Mouse (Mus musculus) hindbrain, embryonic 16.5 days (tissue): ENCODE measurements around the gene Ptprn2. TPM values are rescaled to one million over a fixed set of nuclear protein-coding genes. Genes with fewer than 3 reads are reported as not detected.

ENCODE experiments used
- ATAC-seq: fragments of 200-750 bp; cut with Nextera tagmentation; 2 replicates; pipeline ENCODE4 v1.8.0; 2017; ENCODE audit warnings: moderate TSS enrichment, moderate library complexity
- H3K27ac ChIP-seq: fragments of 300-500 bp; sonication (generic); 2 replicates; pipeline ENCODE4 v1.5.1; 2014; ENCODE audit warnings: low read depth, mild to moderate bottlenecking, control low read depth, low read length, moderate library complexity
- H3K27me3 ChIP-seq: fragments of 300-500 bp; sonication (generic); replicated peaks from 2 replicates; pipeline ENCODE4 v1.6.1; 2014; ENCODE audit warnings: low read length; ENCODE audit not compliant: control insufficient read depth, insufficient read depth
- H3K36me3 ChIP-seq: fragments of 300-500 bp; sonication (generic); 2 replicates; pipeline ENCODE4 v1.6.1; 2014; ENCODE audit warnings: mild to moderate bottlenecking, low read length, moderate library complexity, mixed read lengths; ENCODE audit not compliant: control insufficient read depth, insufficient read depth
- H3K4me1 ChIP-seq: fragments of 300-500 bp; sonication (generic); 2 replicates; pipeline ENCODE4 v1.6.1; 2014; ENCODE audit warnings: low read depth, low read length; ENCODE audit not compliant: control insufficient read depth, insufficient read depth
- H3K4me2 ChIP-seq: fragments of 300-500 bp; sonication (generic); 2 replicates; pipeline ENCODE4 v1.6.1; 2014; ENCODE audit warnings: mild to moderate bottlenecking, low read length, control low read depth, moderate library complexity
- H3K4me3 ChIP-seq: fragments of 300-500 bp; sonication (generic); 2 replicates; pipeline ENCODE4 v1.5.1; 2014; ENCODE audit warnings: mild to moderate bottlenecking, low read length, control low read depth, moderate library complexity
- H3K9ac ChIP-seq: fragments of 300-500 bp; sonication (generic); 2 replicates; pipeline ENCODE4 v1.6.1; 2014; ENCODE audit warnings: low read depth, mild to moderate bottlenecking, control low read depth, low read length, moderate library complexity
- H3K9me3 ChIP-seq: fragments of 300-500 bp; sonication (generic); 2 replicates; pipeline ENCODE4 v1.6.1; 2014; ENCODE audit warnings: mild to moderate bottlenecking, low read length, moderate library complexity; ENCODE audit not compliant: control insufficient read depth
- WGBS: fragments of 180-500 bp; shearing (Covaris S2); extraction: QIAGEN DNeasy Blood & Tissue Kit; methylation state at CpG from one replicate; pipeline ENCODE4 v1.1.7; 2014; 5-methylcytosine and 5-hydroxymethylcytosine counted together
- polyA plus RNA-seq: library from polyadenylated mRNA; unstranded; fragments of >200 nt; fragmentation: Nextera tagmentation; extraction: Ambion mirVana; gene quantifications from 2 replicates; pipeline ENCODE4 v1.2.1, GENCODE M21; 2015

The Ptprn2 gene
- polyA plus RNA-seq, 1 experiment from 2014 or later: 11.7 TPM

DNA sequence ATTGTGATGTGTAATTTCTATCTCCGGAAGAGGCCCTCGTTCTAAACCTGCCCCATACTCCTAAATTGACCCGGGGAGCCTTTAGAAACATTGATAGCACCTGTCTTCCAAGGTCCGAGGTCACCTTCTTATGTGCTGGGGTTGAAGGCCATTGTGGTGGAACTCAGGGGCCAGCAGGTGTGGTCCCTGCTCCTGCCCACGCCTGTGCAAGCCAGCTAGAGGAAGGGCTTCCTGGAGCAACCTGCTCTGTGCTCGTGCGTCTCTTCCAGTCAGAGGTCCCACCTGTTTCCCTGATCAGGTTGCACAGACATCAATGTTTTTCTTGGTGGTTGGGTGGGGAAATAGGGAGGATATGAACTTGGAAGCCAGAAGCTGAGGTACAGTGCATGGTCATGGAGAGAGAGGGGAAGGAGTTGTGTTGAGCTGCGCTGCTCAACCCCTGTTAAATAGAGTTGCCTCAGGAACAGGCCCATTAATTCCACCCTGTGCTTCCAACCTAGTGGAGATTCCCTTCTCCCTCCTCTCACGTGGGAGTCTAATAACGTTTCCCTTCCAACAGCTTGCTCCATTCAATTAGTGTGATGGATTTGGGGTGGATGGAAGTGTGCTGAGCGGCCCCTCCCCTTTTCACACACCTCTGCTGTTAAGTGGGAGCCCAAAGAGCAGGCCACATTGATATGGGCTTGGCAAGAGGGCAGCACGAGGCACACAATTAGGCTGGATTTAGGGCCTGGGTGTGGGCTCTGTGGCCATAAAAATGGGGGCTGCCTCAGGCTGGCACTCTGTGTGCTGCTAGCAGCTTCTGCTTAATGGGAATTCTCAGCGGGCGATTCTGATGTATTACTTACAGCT, 156.0 kb downstream of the Ptprn2 start:
- ATAC-seq: peak; percentile 88
- H3K9ac ChIP-seq: no peak overlapping the region
- H3K9me3 ChIP-seq: no peaks in the 10 kb centered on the region
- H3K27ac ChIP-seq: peak overlapping the region; percentile 75
- no peak overlapping the region for H3K4me3 ChIP-seq
- no peaks in the 10 kb centered on the region; the same call in 1 of the 2 replicates for H3K27me3 ChIP-seq
- 32% methylated on average over 14 of the region's 14 CpGs for WGBS
- no peaks in the 10 kb centered on the region for H3K36me3 ChIP-seq
- peaks cover 22% of the 10 kb centered on the region for H3K4me1 ChIP-seq
- peak overlapping the region; percentile 25 for H3K4me2 ChIP-seq

DNA sequence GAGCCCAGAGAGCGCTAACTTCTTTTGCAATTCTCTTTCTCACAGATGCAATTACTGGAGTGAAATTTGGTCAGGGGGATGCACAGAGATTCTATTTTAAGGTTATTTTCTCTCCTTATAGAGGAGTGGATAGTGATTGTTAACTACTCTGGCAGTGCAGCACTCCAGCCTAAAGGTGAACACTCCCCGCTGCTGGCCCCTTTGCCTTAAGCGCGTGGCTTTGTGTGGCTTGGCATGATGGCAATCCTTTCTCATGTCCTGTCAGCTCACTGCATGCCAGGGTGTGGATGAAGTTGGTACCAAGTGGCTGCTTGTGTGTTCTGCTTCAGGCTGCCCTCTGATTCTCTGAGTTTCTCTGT, 156.7 kb downstream of the Ptprn2 start:
- H3K4me2 ChIP-seq: peak overlapping the region; percentile 25; the same call in 1 of the 2 replicates
- no peaks in the 10 kb centered on the region for H3K36me3 ChIP-seq
- peaks cover 22% of the 10 kb centered on the region for H3K4me1 ChIP-seq
- no peaks in the 10 kb centered on the region; the same call in 1 of the 2 replicates for H3K27me3 ChIP-seq
- no peaks in the 10 kb centered on the region for H3K9me3 ChIP-seq
- WGBS: 38% methylated on average over 4 of the region's 4 CpGs
- peak; percentile 48; the same call in 1 of the 2 replicates for ATAC-seq
- H3K27ac ChIP-seq: peak overlapping the region; percentile 71
- H3K9ac ChIP-seq: no peak overlapping the region
- H3K4me3 ChIP-seq: no peak overlapping the region

DNA sequence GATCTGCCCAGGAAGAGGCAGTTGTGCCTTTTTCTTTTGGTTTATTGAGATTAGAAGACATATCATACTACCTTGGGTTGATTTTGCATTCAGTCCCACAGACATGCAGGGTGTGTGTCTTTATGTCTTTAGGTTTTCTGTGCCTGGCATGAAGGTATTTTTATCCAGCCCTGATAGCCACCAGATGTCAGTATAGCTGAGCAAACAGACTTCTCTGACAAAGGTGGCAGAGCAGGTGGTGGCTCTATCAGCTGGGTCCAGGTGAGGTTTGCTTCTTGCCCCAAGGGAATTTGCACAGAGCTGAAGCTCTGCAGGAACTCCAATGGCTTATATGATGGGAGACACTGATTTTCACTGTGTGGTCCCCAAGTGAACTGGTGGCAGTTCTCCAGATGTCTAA, 161.3 kb downstream of the Ptprn2 start:
- H3K27me3 ChIP-seq: no peaks in the 10 kb centered on the region; the same call in 1 of the 2 replicates
- no peak for ATAC-seq
- H3K27ac ChIP-seq: no peak overlapping the region
- no peak overlapping the region for H3K9ac ChIP-seq
- no peak overlapping the region for H3K4me3 ChIP-seq
- H3K9me3 ChIP-seq: no peaks in the 10 kb centered on the region
- H3K36me3 ChIP-seq: no peaks in the 10 kb centered on the region
- no peak overlapping the region for H3K4me2 ChIP-seq
- peaks cover 9% of the 10 kb centered on the region for H3K4me1 ChIP-seq

DNA sequence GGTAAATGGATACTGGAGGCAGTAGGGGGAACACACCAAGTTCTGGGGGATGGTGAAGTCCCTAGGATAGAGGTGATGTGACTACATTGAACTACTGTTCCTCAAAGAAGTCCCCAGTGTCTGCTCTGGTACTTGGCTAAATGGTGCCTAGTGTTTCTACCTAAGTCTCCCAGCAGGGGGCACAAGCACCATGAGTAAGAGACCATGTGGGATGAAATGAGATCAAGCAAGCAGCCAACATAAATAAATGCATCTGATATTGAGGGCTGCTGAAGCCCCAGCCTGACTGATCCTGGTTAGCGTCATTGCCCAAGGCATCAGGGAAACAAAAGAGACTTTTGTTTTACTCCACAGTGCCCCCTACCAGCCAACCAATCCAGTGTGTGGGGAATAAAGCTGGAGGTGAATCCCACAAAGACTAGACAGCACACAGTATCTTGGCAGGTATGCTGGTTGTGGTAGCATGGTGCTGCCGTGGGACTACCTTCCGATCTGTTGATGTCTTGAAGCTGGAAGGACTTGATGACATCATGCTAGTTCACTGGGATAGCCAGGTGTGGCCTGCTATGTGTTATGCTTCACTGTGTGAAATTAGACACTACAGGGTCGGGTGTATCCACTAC, 163.2 kb downstream of the Ptprn2 start:
- WGBS: 65% methylated on average over 4 of the region's 4 CpGs
- Histone ChIP-seq H3K9me3 (no peaks in the 10 kb centered on the region), H3K4me3 (no peak overlapping the region), H3K27me3 (no peaks in the 10 kb centered on the region; the same call in 1 of the 2 replicates), H3K4me1 (no peaks in the 10 kb centered on the region), H3K9ac (no peak overlapping the region), H3K4me2 (no peak overlapping the region), H3K27ac (no peak overlapping the region), H3K36me3 (no peaks in the 10 kb centered on the region)
- peak; percentile 82 for ATAC-seq

DNA sequence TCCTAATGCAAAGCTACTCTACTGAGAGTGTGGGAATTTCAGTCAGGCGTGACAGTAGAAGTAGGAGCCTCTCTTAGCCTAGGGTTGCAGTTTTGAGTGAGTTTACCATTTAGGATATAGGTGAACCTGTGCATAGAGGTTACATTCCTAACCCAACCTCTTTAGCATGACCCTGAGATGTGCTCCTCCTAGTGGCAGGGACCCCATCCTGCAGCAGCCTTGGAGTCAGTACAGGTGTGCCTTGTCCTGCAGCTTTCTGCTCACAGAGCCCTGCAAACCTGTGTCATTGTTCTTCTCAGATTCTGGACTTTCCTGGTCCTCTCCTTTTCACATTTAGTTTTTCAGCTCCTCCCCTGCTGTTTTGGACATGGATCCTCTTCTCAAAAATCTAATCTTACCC, 168.2 kb downstream of the Ptprn2 start:
- H3K27me3 ChIP-seq: no peaks in the 10 kb centered on the region
- H3K4me2 ChIP-seq: no peak overlapping the region
- H3K4me1 ChIP-seq: no peaks in the 10 kb centered on the region
- no peak overlapping the region for H3K4me3 ChIP-seq
- WGBS: 88% methylated on average over 1 of the region's 1 CpGs
- no peak overlapping the region for H3K27ac ChIP-seq
- ATAC-seq: no peak
- no peaks in the 10 kb centered on the region for H3K9me3 ChIP-seq
- no peaks in the 10 kb centered on the region for H3K36me3 ChIP-seq
- no peak overlapping the region for H3K9ac ChIP-seq

DNA sequence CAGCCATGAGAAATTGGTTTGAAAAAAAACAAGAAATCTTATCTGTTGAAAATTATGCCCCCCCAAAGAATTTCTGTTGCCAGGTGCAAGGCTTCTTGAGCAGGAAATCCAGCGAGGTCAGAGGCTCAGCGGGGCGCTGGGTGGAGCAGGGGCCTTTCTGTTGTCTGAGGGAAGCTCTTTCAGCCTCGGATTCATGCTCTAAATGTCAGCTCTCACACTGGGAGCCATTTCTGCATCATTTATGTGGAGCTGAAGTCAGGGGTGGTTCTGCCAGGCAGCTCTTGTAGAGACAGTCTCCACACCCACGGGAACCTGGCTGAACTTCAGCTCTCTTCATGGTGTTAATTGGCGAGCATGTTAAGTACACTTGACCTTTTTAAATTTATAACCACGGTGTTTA, 174.6 kb downstream of the Ptprn2 start:
- no peak overlapping the region for H3K9ac ChIP-seq
- ATAC-seq: no peak; the same call in 1 of the 2 replicates
- H3K4me1 ChIP-seq: peaks cover 4% of the 10 kb centered on the region
- 13% methylated on average over 7 of the region's 7 CpGs for WGBS
- H3K9me3 ChIP-seq: no peaks in the 10 kb centered on the region
- 0 out of 2 replicates have a peak overlapping the region, but pooled peaks have one; percentile 25 for H3K27ac ChIP-seq
- H3K27me3 ChIP-seq: no peaks in the 10 kb centered on the region
- H3K36me3 ChIP-seq: no peaks in the 10 kb centered on the region
- H3K4me2 ChIP-seq: no peak overlapping the region
- H3K4me3 ChIP-seq: no peak overlapping the region

DNA sequence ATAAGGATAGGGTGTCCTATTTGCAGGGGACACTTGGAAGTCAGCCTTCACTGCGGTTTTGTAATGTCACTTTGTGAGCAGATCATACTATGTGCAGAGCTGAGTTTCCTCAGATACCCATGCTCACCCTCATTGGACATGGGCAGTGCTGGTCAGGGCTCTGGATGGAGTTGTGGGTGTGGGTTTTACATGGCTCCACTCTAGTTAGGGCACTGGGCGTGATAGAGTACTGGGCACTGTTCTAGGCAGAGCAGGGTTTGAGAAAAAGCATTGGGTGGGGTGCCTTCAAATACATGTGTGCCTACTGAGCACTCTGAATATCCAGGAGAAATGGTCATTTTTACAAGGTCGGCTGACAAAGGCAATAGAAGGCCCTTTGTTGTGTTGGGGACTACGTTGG, 175.5 kb downstream of the Ptprn2 start:
- Histone ChIP-seq H3K9me3 (no peaks in the 10 kb centered on the region), H3K4me1 (peaks cover 4% of the 10 kb centered on the region), H3K27me3 (no peaks in the 10 kb centered on the region), H3K36me3 (no peaks in the 10 kb centered on the region), H3K9ac (no peak overlapping the region), H3K4me2 (no peak overlapping the region), H3K27ac (no peak overlapping the region), H3K4me3 (no peak overlapping the region)
- no peak for ATAC-seq
- 81% methylated on average over 4 of the region's 4 CpGs for WGBS

DNA sequence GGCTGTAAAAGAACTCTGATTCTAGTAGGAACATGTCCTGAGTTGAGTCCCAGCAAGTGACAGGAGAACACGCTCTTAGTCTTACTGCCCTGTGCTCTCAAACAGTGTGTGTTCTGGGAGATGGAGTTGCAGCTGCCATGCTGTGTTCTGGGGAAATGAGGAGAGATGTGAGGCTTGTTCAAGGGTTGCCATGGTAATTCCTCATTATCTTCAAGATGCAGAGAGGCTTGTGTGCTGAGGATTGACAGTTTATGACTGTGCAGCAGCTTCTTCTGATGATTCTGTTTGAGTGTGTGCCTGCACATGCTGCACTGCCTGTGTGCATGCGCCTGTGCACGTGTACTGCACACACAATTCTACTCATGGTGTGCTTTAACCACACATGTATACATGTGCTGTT, 192.2 kb downstream of the Ptprn2 start:
- H3K27ac ChIP-seq: peak overlapping the region; percentile 66; the same call in 1 of the 2 replicates
- no peaks in the 10 kb centered on the region for H3K27me3 ChIP-seq
- H3K4me3 ChIP-seq: no peak overlapping the region
- H3K9ac ChIP-seq: no peak overlapping the region
- WGBS: 31% methylated on average over 3 of the region's 3 CpGs
- H3K4me2 ChIP-seq: peak overlapping the region; percentile 37; the same call in 1 of the 2 replicates
- no peaks in the 10 kb centered on the region for H3K9me3 ChIP-seq
- H3K4me1 ChIP-seq: peaks cover 4% of the 10 kb centered on the region
- ATAC-seq: peak; percentile 94
- no peaks in the 10 kb centered on the region for H3K36me3 ChIP-seq

DNA sequence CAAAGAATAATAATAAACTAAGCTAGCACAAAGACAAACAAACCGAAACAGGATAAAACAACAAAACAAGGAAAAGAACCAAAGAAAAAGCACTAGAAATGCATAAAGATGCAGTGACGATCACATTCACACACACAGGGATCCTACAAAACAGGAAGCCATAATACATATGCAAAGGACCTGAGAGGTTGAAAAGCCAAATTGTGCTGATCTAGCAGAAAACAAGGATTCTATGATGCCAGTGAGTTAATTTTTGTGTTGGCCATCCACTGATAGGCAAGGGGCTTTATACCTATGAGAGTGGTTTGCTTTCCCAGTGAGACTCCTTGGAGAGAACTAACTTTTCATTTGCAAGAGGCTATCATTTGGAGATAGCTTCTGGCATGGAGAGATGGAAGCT, 204.3 kb downstream of the Ptprn2 start:
- Histone ChIP-seq H3K4me3 (no peak overlapping the region), H3K9me3 (no peaks in the 10 kb centered on the region), H3K27ac (no peak overlapping the region), H3K27me3 (no peaks in the 10 kb centered on the region), H3K4me2 (no peak overlapping the region), H3K4me1 (no peaks in the 10 kb centered on the region), H3K9ac (no peak overlapping the region), H3K36me3 (no peaks in the 10 kb centered on the region)
- WGBS: 82% methylated on average over 2 of the region's 2 CpGs
- no peak for ATAC-seq
